Comparison of ENCODE assay signal across 23 mouse cellular contexts in the genomic region with DNA sequence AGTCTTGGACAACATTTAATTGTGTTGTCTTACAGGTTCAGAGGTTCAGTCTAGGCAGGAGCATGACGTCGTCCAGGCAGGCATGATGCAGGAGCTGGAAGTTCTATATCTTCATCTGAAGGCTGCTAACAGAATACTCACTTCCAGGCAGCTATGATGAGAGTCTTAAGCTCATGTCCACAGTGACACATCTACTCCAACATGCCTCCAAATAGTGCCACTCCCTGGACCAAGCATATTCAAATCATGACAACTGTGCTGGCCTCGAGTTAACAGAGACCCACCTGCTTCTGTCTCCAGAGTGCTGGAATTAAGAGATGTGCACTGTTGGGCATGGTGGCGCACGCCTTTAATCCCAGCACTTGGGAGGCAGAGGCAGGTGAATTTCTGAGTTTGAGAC.
"Had no signal": no experiment of that assay in that cellular context is flagged by ENCODE, and none has a peak within 500 bp of the region (broad histone marks: within the 10 kb centered on the region; RNA-seq: fewer than 3 reads in every experiment).

No protein-coding gene starts in this region.

- DNase-seq: gastrocnemius, adult 2 months; gastrocnemius, postnatal 10 days; gastrocnemius, postnatal 25 days; heart, adult 2 months; heart, postnatal 10 days; heart, postnatal 4 days; kidney, adult 18-20 months; kidney, adult 8-10 months; kidney, postnatal 10 days; kidney, postnatal 25 days; kidney, postnatal 4 days; layer of hippocampus, adult 9-11 months; liver; liver, embryonic 13.5 days had no signal

- H3K36me3 ChIP-seq: heart, embryonic 12.5 days; hindbrain, embryonic 10.5 days; hindbrain, embryonic 12.5 days; intestine, embryonic 15.5 days; limb, embryonic 10.5 days; limb, embryonic 12.5 days; liver, embryonic 13.5 days; liver, embryonic 15.5 days had no signal

- H3K4me3 ChIP-seq: gastrocnemius, adult 2 months; heart, adult 2 months; heart, embryonic 12.5 days; hindbrain, embryonic 10.5 days; hindbrain, embryonic 12.5 days; intestine, embryonic 15.5 days; left cerebral cortex, adult 2 months; limb, embryonic 10.5 days; limb, embryonic 12.5 days; liver, embryonic 13.5 days; liver, embryonic 15.5 days had no signal

- H3K9ac ChIP-seq: heart, embryonic 12.5 days; hindbrain, embryonic 12.5 days; hindbrain, embryonic 14.5 days; intestine, embryonic 15.5 days; limb, embryonic 12.5 days; liver, embryonic 13.5 days; liver, embryonic 15.5 days had no signal

- H3K27ac ChIP-seq: gastrocnemius, adult 2 months; heart, adult 2 months; hindbrain, embryonic 10.5 days; hindbrain, embryonic 12.5 days; hindbrain, embryonic 14.5 days; intestine, embryonic 15.5 days; left cerebral cortex, adult 2 months; limb, embryonic 10.5 days; limb, embryonic 12.5 days; liver, embryonic 13.5 days; liver, embryonic 15.5 days had no signal

- H3K9me3 ChIP-seq: intestine, embryonic 15.5 days; limb, embryonic 10.5 days; liver, embryonic 15.5 days had no signal

- H3K4me1 ChIP-seq: heart, embryonic 12.5 days; hindbrain, embryonic 10.5 days; hindbrain, embryonic 12.5 days; intestine, embryonic 15.5 days; limb, embryonic 10.5 days; limb, embryonic 12.5 days; liver, embryonic 13.5 days; liver, embryonic 15.5 days had no signal
